Comparison of ENCODE assay signal across 8 mouse cellular contexts in genomic region chr11:4266271-4267201, GRCm38 (mm10). TPM values are rescaled to one million over a fixed set of nuclear protein-coding genes. Genes with fewer than 3 reads are reported as not detected.
DNase-seq lines count a peak whose midpoint lies in the region; ATAC-seq and TF ChIP-seq lines count a peak whose summit lies in the region.

No protein-coding gene starts in this region.

- TF ChIP-seq POLR2A in kidney, adult 2 months (IDR thresholded peaks at IDR 0.05; ENCODE audit: low read depth, low read length) = no peak

- H3K36me3 ChIP-seq in kidney, adult 2 months (ENCODE audit: control insufficient read depth, insufficient read depth, low read length) = no peaks in the 10 kb centered on the region
- no peaks in the 10 kb centered on the region for H3K36me3 ChIP-seq in stomach, embryonic 14.5 days (ENCODE audit: control insufficient read depth, insufficient read depth, low read length)

- peaks cover 12% of the 10 kb centered on the region for H3K4me1 ChIP-seq in kidney, adult 2 months (ENCODE audit: control insufficient read depth, insufficient read depth, low read length)
- peaks cover 24% of the 10 kb centered on the region for H3K4me1 ChIP-seq in stomach, embryonic 14.5 days (ENCODE audit: control insufficient read depth, insufficient read depth, low read length)

- no peak for TF ChIP-seq CTCF in kidney, adult 2 months (conservative IDR thresholded peaks at IDR 0.05; ENCODE audit: insufficient read depth, insufficient read length, low read depth, low read length)

- H3K9me3 ChIP-seq in stomach, embryonic 14.5 days (ENCODE audit: control insufficient read depth, low read depth, low read length) = no peaks in the 10 kb centered on the region

- 1% methylated on average over 60 of the region's 61 CpGs for WGBS in kidney, adult 2 months
- 1% methylated on average over 48 of the region's 61 CpGs for WGBS in stomach, embryonic 14.5 days

- H3K27me3 ChIP-seq in kidney, adult 2 months (replicated peaks; ENCODE audit: control insufficient read depth, insufficient read depth, low read length) = no peaks in the 10 kb centered on the region
- H3K27me3 ChIP-seq in stomach, embryonic 14.5 days (ENCODE audit: control insufficient read depth, insufficient read depth, low read length) = no peaks in the 10 kb centered on the region

- peak overlapping the region; percentile 42 for H3K9ac ChIP-seq in stomach, embryonic 14.5 days (replicated peaks; ENCODE audit: low read depth, low read length)

- peak overlapping the region; percentile 73 for H3K4me2 ChIP-seq in stomach, embryonic 14.5 days (replicated peaks; ENCODE audit: low read depth, low read length)

- no peak overlapping the region for H3K27ac ChIP-seq in kidney, adult 2 months (ENCODE audit: insufficient read depth, low read depth, low read length)
- peak overlapping the region; percentile 56; the same call in 1 of the 2 replicates for H3K27ac ChIP-seq in stomach, embryonic 14.5 days (ENCODE audit: low read length)

- H3K4me3 ChIP-seq in kidney, adult 2 months (ENCODE audit: insufficient read depth, low read depth, low read length) = peak overlapping the region; percentile 56
- H3K4me3 ChIP-seq in stomach, embryonic 14.5 days (ENCODE audit: low read depth, low read length) = peak overlapping the region; percentile 49

- peak; percentile 95 for DNase-seq in heart, adult 11 months
- no peak for DNase-seq in heart, adult 8-10 months (ENCODE audit: low spot score)
- DNase-seq in adrenal gland, postnatal 25 days = peak; percentile 74
- peak; percentile 63 to 65 for DNase-seq in heart, adult 18-20 months
- peak; percentile 62 for DNase-seq in kidney, adult 2 months
- peak; percentile 63 for DNase-seq in lung, postnatal 10 days
- DNase-seq in thymus, postnatal 10 days (ENCODE audit: low spot score in 2 of 2) = no peak

- peak; percentile 68; the same call in 1 of the 2 replicates for ATAC-seq in stomach, embryonic 14.5 days (ENCODE audit: insufficient number of reproducible peaks, insufficient read depth, low FRiP score, low read depth)

RNA-seq across cellular contexts. Expression of gene Lif, which starts 9.2 kb away (rescaled TPM):
- 1 to 10 TPM in 1 of 4 experiments, under 1 TPM in 3; 0.19 to 1.3 (median 0.38) TPM for total RNA-seq in heart, adult 8-10 months (2022)
- total RNA-seq in adrenal gland, postnatal 25 days (2021) = 0.09 TPM in 1 of 2 replicates, not detected in the other
- total RNA-seq in heart, adult 18-20 months (2021) = under 1 TPM; 0.10 TPM
- polyA plus RNA-seq in kidney, adult 2 months (2012; rRNA removed) = 0.56 and 0.67 TPM in 2 replicates
- 0.30 and 0.32 TPM in 2 replicates for polyA plus RNA-seq in stomach, embryonic 14.5 days (2014; fragmentation: Nextera tagmentation; extraction: Ambion mirVana)

RNA-seq across cellular contexts. Expression of gene Osm, which starts 30.3 kb away (rescaled TPM):
- 1 to 10 TPM in 1 of 4 experiments, not detected in 3; 1.6 TPM for total RNA-seq in heart, adult 8-10 months (2022)
- not detected in 2 replicates for total RNA-seq in adrenal gland, postnatal 25 days (2021)
- under 1 TPM in 1 of 2 experiments, not detected in 1; 0.15 TPM for total RNA-seq in heart, adult 18-20 months (2021)
- 0.07 and 0.20 TPM in 2 replicates for polyA plus RNA-seq in kidney, adult 2 months (2012; rRNA removed)
- polyA plus RNA-seq in stomach, embryonic 14.5 days (2014; fragmentation: Nextera tagmentation; extraction: Ambion mirVana) = 0.18 TPM in 1 of 2 replicates, not detected in the other

RNA-seq across cellular contexts. Expression of gene Castor1, which starts 48.5 kb away (rescaled TPM):
- total RNA-seq in heart, adult 8-10 months (2022) = 1 to 10 TPM; 3.5 to 6.9 (median 4.8) TPM
- 3.0 and 4.1 TPM in 2 replicates for total RNA-seq in adrenal gland, postnatal 25 days (2021)
- total RNA-seq in heart, adult 18-20 months (2021) = 1 to 10 TPM; 5.7 to 5.9 TPM
- 15.8 and 16.3 TPM in 2 replicates for polyA plus RNA-seq in kidney, adult 2 months (2012; rRNA removed)
- 2.6 and 3.3 TPM in 2 replicates for polyA plus RNA-seq in stomach, embryonic 14.5 days (2014; fragmentation: Nextera tagmentation; extraction: Ambion mirVana)

Comparison
In these comparisons a context has a peak if more than half of its experiments do, and no peak if none do; other contexts are left out.
1. DNase-seq: peak in heart, adult 11 months (single experiment), adrenal gland, postnatal 25 days (single experiment), heart, adult 18-20 months (2 of 2), kidney, adult 2 months (single experiment) and lung, postnatal 10 days (single experiment); none in heart, adult 8-10 months (single experiment) and thymus, postnatal 10 days (0 of 2).